In the genomic region with DNA sequence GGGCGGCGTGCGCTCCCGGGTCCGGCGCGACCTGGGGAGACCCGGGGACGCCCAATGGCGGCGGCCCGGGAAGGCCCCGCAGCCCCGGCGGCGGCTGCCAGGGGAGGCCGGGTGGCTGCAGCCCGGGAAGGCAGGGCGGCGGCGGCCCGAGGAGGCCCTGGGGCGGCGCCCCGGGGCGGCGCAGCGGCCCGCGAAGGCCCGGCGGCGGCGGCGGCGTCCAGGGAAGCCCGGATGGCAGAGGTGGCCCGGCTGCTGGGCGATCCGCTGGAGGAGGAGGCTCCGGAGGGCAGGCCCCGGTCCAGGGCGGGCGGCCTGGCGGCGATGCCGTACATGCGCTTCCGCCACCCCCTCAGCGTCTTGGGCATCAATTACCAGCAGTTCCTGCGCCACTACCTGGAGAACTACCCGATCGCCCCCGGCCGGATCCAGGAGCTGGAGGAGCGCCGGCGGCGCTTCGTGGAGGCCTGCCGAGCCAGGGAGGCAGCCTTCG, we compare ENCODE assay signal across 1 mouse cellular context.
TF ChIP-seq lines count a peak whose summit lies in the region.

No protein-coding gene starts in this region.

TF ChIP-seq in myocyte, 11 proteins besides CTCF, POLR2A, EP300 and RAD21:
- no peak for TF ChIP-seq MYOG (IDR thresholded peaks at IDR 0.05; ENCODE audit: control insufficient read depth in 1 of 3, insufficient read depth in 1 of 3, insufficient read length in 2 of 3, low read depth in 2 of 3)
- no peak for TF ChIP-seq CEBPB (IDR thresholded peaks at IDR 0.05; ENCODE audit: insufficient read depth, poor library complexity, severe bottlenecking)
- TF ChIP-seq REST (IDR thresholded peaks at IDR 0.05; ENCODE audit: insufficient read depth, insufficient read length), result no peak
- TF ChIP-seq USF1 (IDR thresholded peaks at IDR 0.05; ENCODE audit: low read depth), result no peak
- no peak for TF ChIP-seq TCF3 (IDR thresholded peaks at IDR 0.05; ENCODE audit: insufficient read length, low read depth)
- no peak for TF ChIP-seq E2F4 (IDR thresholded peaks at IDR 0.05; ENCODE audit: insufficient read depth)
- no peak for TF ChIP-seq TCF12 (IDR thresholded peaks at IDR 0.05; ENCODE audit: insufficient read depth, poor library complexity, severe bottlenecking)
